Mouse (Mus musculus) kidney, embryonic 16.5 days (tissue): ENCODE measurements around the gene Gdf11. TPM values are rescaled to one million over a fixed set of nuclear protein-coding genes. Genes with fewer than 3 reads are reported as not detected.

ENCODE experiments used
- ATAC-seq: fragments of 200-750 bp; cut with Nextera tagmentation; 2 replicates; pipeline ENCODE4 v1.8.0; 2017; ENCODE audit warnings: moderate TSS enrichment; ENCODE audit not compliant: low FRiP score, low TSS enrichment
- H3K27ac ChIP-seq: fragments of 300-500 bp; sonication (generic); 2 replicates; pipeline ENCODE4 v1.5.1; 2014; ENCODE audit warnings: low read length
- H3K27me3 ChIP-seq: fragments of 300-500 bp; sonication (generic); 2 replicates; pipeline ENCODE4 v1.6.1; 2014; ENCODE audit warnings: low read length, control low read depth, mixed read lengths; ENCODE audit not compliant: insufficient read depth
- H3K36me3 ChIP-seq: fragments of 300-500 bp; sonication (generic); 2 replicates; pipeline ENCODE4 v1.6.1; 2014; ENCODE audit warnings: low read length, control low read depth, mixed read lengths; ENCODE audit not compliant: insufficient read depth
- H3K4me1 ChIP-seq: fragments of 300-500 bp; sonication (generic); 2 replicates; pipeline ENCODE4 v1.6.1; 2014; ENCODE audit warnings: low read length, control low read depth, mixed read lengths; ENCODE audit not compliant: insufficient read depth
- H3K4me2 ChIP-seq: fragments of 300-500 bp; sonication (generic); replicated peaks from 2 replicates; pipeline ENCODE4 v1.6.1; 2014; ENCODE audit warnings: low read depth, low read length
- H3K4me3 ChIP-seq: fragments of 300-500 bp; sonication (generic); 2 replicates; pipeline ENCODE4 v1.5.1; 2014; ENCODE audit warnings: mild to moderate bottlenecking, low read length
- H3K9ac ChIP-seq: fragments of 300-500 bp; sonication (generic); replicated peaks from 2 replicates; pipeline ENCODE4 v1.6.1; 2014; ENCODE audit warnings: low read length
- H3K9me3 ChIP-seq: fragments of 300-500 bp; sonication (generic); 2 replicates; pipeline ENCODE4 v1.6.1; 2016; ENCODE audit warnings: low read length, control low read depth
- WGBS: fragments of 180-500 bp; shearing (Covaris S2); extraction: QIAGEN DNeasy Blood & Tissue Kit; methylation state at CpG from one replicate; pipeline ENCODE4 v1.1.7; 2014; 5-methylcytosine and 5-hydroxymethylcytosine counted together
- polyA plus RNA-seq: library from polyadenylated mRNA; unstranded; fragments of >200 nt; fragmentation: Nextera tagmentation; extraction: Ambion mirVana; gene quantifications from 2 replicates; pipeline ENCODE4 v1.2.1, GENCODE M21; 2015

The Gdf11 gene
- polyA plus RNA-seq, 1 experiment from 2014 or later = 6.8 TPM

GRCm38 (mm10) chr10:128920736-128921161, 29.2 kb upstream of the Gdf11 start:
- Histone ChIP-seq H3K27ac (peak overlapping the region; percentile 76), H3K4me3 (no peak overlapping the region), H3K9me3 (no peaks in the 10 kb centered on the region), H3K4me1 (peaks cover 48% of the 10 kb centered on the region), H3K36me3 (peaks cover 24% of the 10 kb centered on the region), H3K4me2 (0 out of 2 replicates have a peak overlapping the region, but pooled peaks have one; percentile 10), H3K27me3 (no peaks in the 10 kb centered on the region), H3K9ac (no peak overlapping the region)
- 60% methylated on average over 3 of the region's 3 CpGs for WGBS
- ATAC-seq = no peak

DNA sequence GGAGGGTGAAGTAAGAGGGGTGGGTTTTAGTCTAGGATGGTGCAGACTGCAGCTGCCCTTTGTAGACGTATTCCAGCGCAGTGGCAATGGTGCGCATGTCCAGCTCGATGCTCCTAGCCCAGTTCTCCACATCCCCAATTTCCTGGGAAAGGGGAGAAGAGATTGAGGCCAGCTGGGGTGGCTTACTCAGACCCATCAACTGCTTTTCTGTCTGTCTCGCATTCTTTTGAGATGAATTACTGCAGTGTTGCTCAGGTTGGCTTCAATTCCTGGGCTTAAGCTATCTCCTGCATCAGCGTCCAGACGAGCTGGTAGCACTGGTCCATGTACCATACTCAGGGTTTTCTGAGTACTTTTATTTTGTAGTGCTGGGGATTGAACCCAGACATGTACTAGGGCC, 28.4 kb upstream of the Gdf11 start:
- Histone ChIP-seq H3K4me1 (peaks cover 48% of the 10 kb centered on the region), H3K9ac (no peak overlapping the region), H3K27ac (peak overlapping the region; percentile 76; the same call in 1 of the 2 replicates), H3K4me2 (no peak overlapping the region), H3K27me3 (no peaks in the 10 kb centered on the region), H3K36me3 (peaks cover 30% of the 10 kb centered on the region), H3K4me3 (no peak overlapping the region), H3K9me3 (no peaks in the 10 kb centered on the region)
- ATAC-seq = no peak
- WGBS = 81% methylated on average over 7 of the region's 7 CpGs

- no peaks in the 10 kb centered on the region for H3K27me3 ChIP-seq
- H3K9me3 ChIP-seq = no peaks in the 10 kb centered on the region
- peaks cover 48% of the 10 kb centered on the region for H3K4me1 ChIP-seq
- H3K27ac ChIP-seq = peak overlapping the region; percentile 72
- no peak overlapping the region for H3K4me3 ChIP-seq
- no peak overlapping the region for H3K9ac ChIP-seq
- 26% methylated on average over 6 of the region's 6 CpGs for WGBS
- no peak overlapping the region for H3K4me2 ChIP-seq
- H3K36me3 ChIP-seq = peaks cover 36% of the 10 kb centered on the region
- ATAC-seq = peak; percentile 20
Measured at GRCm38 (mm10) chr10:128919203-128919631, 27.7 kb upstream of the Gdf11 start.

GRCm38 (mm10) chr10:128918246-128918645, 26.7 kb upstream of the Gdf11 start:
- H3K36me3 ChIP-seq = peaks cover 46% of the 10 kb centered on the region
- peaks cover 45% of the 10 kb centered on the region for H3K4me1 ChIP-seq
- H3K9ac ChIP-seq = no peak overlapping the region
- no peak overlapping the region for H3K4me3 ChIP-seq
- H3K27ac ChIP-seq = peak overlapping the region; percentile 59; the same call in 1 of the 2 replicates
- H3K4me2 ChIP-seq = no peak overlapping the region
- H3K27me3 ChIP-seq = no peaks in the 10 kb centered on the region
- WGBS = 76% methylated on average over 7 of the region's 7 CpGs
- no peaks in the 10 kb centered on the region for H3K9me3 ChIP-seq
- ATAC-seq = no peak

GRCm38 (mm10) chr10:128917400-128917799, 25.9 kb upstream of the Gdf11 start:
- 90% methylated on average over 6 of the region's 6 CpGs for WGBS
- H3K36me3 ChIP-seq = peaks cover 46% of the 10 kb centered on the region

DNA sequence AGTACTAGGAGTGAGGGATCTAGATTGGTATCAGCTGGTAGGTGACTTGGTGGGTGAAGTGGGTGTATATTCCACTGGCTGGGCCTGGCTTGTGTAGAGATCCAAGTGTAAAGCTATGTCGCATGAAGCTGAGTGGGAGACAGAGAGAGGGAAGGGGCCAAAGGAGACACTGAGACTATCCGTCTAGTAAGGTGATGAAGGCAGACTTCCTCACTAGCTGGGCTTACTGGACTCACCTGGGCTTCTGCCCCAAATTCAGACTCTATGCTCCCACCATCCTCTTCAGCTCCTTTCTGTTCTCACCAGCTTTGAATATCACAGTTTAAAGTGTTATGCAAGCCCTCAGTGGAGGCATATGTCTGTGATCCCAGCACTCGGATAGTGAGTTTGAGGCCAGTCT, 25.1 kb upstream of the Gdf11 start:
- no peak overlapping the region for H3K4me2 ChIP-seq
- no peak for ATAC-seq
- no peaks in the 10 kb centered on the region for H3K9me3 ChIP-seq
- H3K27ac ChIP-seq = no peak overlapping the region
- H3K9ac ChIP-seq = no peak overlapping the region
- peaks cover 39% of the 10 kb centered on the region for H3K4me1 ChIP-seq
- no peaks in the 10 kb centered on the region for H3K27me3 ChIP-seq
- H3K4me3 ChIP-seq = no peak overlapping the region
- peaks cover 46% of the 10 kb centered on the region for H3K36me3 ChIP-seq
- WGBS = 89% methylated on average over 3 of the region's 3 CpGs

More at GRCm38 (mm10) chr10:128917400-128917799, 25.9 kb upstream of the Gdf11 start:
- no peak overlapping the region for H3K9ac ChIP-seq
- H3K27me3 ChIP-seq = no peaks in the 10 kb centered on the region
- no peak for ATAC-seq
- H3K9me3 ChIP-seq = no peaks in the 10 kb centered on the region
- H3K4me3 ChIP-seq = no peak overlapping the region
- peaks cover 46% of the 10 kb centered on the region for H3K4me1 ChIP-seq
- no peak overlapping the region for H3K27ac ChIP-seq
- H3K4me2 ChIP-seq = no peak overlapping the region

- H3K27me3 ChIP-seq = no peaks in the 10 kb centered on the region
- H3K4me2 ChIP-seq = no peak overlapping the region
- no peaks in the 10 kb centered on the region for H3K9me3 ChIP-seq
- no peak for ATAC-seq
- H3K4me3 ChIP-seq = no peak overlapping the region
- H3K27ac ChIP-seq = no peak overlapping the region
- no peak overlapping the region for H3K9ac ChIP-seq
- peaks cover 35% of the 10 kb centered on the region for H3K4me1 ChIP-seq
- peaks cover 46% of the 10 kb centered on the region for H3K36me3 ChIP-seq
- 96% methylated on average over 2 of the region's 2 CpGs for WGBS
Measured at GRCm38 (mm10) chr10:128915550-128915949, 24.0 kb upstream of the Gdf11 start.

DNA sequence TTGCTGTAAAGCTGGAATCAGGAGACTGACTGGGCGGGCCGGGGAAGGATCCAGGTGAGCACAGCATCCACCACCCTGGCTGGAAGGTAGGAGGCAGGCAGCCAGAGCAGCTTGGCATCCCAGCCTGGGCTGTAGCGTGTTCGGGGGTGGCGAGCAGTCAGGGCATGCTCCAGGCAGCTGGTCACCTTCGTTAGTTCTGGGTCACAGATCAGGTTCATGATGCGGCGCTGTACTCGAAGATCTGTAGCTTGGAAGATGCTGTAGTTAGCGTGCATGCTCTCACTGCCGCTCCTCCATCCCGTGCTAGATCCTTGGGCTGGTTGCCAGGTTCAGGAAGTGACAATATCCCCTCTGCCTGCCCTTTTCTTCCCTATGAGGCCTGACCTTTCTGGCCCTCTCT, 22.2 kb upstream of the Gdf11 start:
- Histone ChIP-seq H3K27me3 (no peaks in the 10 kb centered on the region), H3K9me3 (no peaks in the 10 kb centered on the region), H3K4me2 (no peak overlapping the region), H3K4me3 (no peak overlapping the region), H3K4me1 (peaks cover 25% of the 10 kb centered on the region), H3K9ac (no peak overlapping the region), H3K27ac (no peak overlapping the region), H3K36me3 (peaks cover 46% of the 10 kb centered on the region)
- WGBS = 63% methylated on average over 12 of the region's 12 CpGs
- ATAC-seq = no peak

DNA sequence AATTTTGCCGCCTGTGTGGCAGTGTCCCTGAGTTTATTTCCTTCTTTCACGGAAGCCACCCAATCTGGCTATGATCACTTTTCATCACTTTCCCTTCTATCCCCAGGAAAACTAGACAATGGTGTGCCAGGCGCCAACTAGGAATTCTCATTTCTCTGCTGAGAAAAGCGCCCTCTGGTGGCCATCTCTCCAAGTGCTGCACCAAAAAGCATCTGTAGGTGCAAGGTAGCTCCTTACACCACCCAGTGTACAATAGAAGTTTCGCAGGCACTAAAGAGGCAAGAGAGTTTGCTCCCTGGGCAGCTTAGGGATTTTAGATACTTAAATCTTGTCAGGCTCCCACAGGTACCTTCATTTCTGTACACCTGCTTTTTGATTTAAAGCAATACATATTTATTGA, 21.7 kb upstream of the Gdf11 start:
- 8% methylated on average over 5 of the region's 5 CpGs for WGBS
- 0 out of 2 replicates have a peak overlapping the region, but pooled peaks have one; percentile 13 for H3K27ac ChIP-seq
- peak overlapping the region; percentile 43; the same call in 1 of the 2 replicates for H3K9ac ChIP-seq
- peaks cover 24% of the 10 kb centered on the region for H3K4me1 ChIP-seq
- H3K4me2 ChIP-seq = no peak overlapping the region
- no peak overlapping the region for H3K4me3 ChIP-seq
- H3K36me3 ChIP-seq = peaks cover 43% of the 10 kb centered on the region
- H3K27me3 ChIP-seq = no peaks in the 10 kb centered on the region
- no peaks in the 10 kb centered on the region for H3K9me3 ChIP-seq
- ATAC-seq = no peak

- Histone ChIP-seq H3K4me2 (no peak overlapping the region), H3K27me3 (no peaks in the 10 kb centered on the region), H3K9me3 (no peaks in the 10 kb centered on the region), H3K36me3 (peaks cover 40% of the 10 kb centered on the region), H3K27ac (0 out of 2 replicates have a peak overlapping the region, but pooled peaks have one; percentile 13), H3K9ac (peak overlapping the region; percentile 43; the same call in 1 of the 2 replicates), H3K4me1 (peaks cover 24% of the 10 kb centered on the region), H3K4me3 (no peak overlapping the region)
- no peak for ATAC-seq
- 78% methylated on average over 4 of the region's 4 CpGs for WGBS
Measured at GRCm38 (mm10) chr10:128912791-128913190, 21.3 kb upstream of the Gdf11 start.
